21 mouse cellular contexts compared by ENCODE assay signal in genomic region chr1:166346906-166347305, GRCm38 (mm10). TPM values are rescaled to one million over a fixed set of nuclear protein-coding genes. Genes with fewer than 3 reads are reported as not detected.
DNase-seq lines count a peak whose midpoint lies in the region; ATAC-seq and TF ChIP-seq lines count a peak whose summit lies in the region.
"Had no signal": no experiment of that assay in that cellular context is flagged by ENCODE, and none has a peak within 500 bp of the region (broad histone marks: within the 10 kb centered on the region; RNA-seq: fewer than 3 reads in every experiment).

No protein-coding gene starts in this region.

- WGBS in hindbrain, postnatal 0 days: 56% methylated on average over 3 of the region's 3 CpGs
- 85% methylated on average over 3 of the region's 3 CpGs for whole genome bisulfite sequencing in hindbrain, embryonic 13.5 days

- no peaks in the 10 kb centered on the region for H3K27me3 ChIP-seq in hindbrain, postnatal 0 days (ENCODE audit: insufficient read depth, low read length)
- peaks cover 9% of the 10 kb centered on the region for H3K27me3 ChIP-seq in hindbrain, embryonic 13.5 days
- H3K27me3 ChIP-seq in C2C12 (ENCODE audit: control insufficient read depth, insufficient read depth, insufficient read length): no peaks in the 10 kb centered on the region
- H3K27me3 ChIP-seq: embryonic facial prominence, embryonic 13.5 days; embryonic facial prominence, embryonic 15.5 days; forebrain, embryonic 12.5 days had no signal

- ATAC-seq in hindbrain, postnatal 0 days: 0 out of 2 replicates have a peak, but pooled peaks have one; percentile 10
- no peak for ATAC-seq in hindbrain, embryonic 13.5 days (ENCODE audit: low FRiP score)
- ATAC-seq: forebrain, embryonic 14.5 days; forebrain, embryonic 16.5 days had no signal

- peak; percentile 76 to 82 for DNase-seq in cerebellum, postnatal 10 days
- DNase-seq in cerebellum, postnatal 36 days: no peak
- DNase-seq in hindbrain, postnatal 0 days (ENCODE audit: low spot score): peak; percentile 35
- DNase-seq: adrenal gland, adult 2 months; adrenal gland, postnatal 10 days; adrenal gland, postnatal 25 days; B cell, adult 2 months; cerebellum, adult 11 months; cerebellum, adult 2 months; cerebellum, adult 9-10 months; cerebellum, postnatal 25 days; embryo, embryonic 11 days had no signal

- no peak overlapping the region for H3ac ChIP-seq in C2C12 (ENCODE audit: control insufficient read depth, insufficient read length, low read depth)

- H3K4me2 ChIP-seq in hindbrain, postnatal 0 days (ENCODE audit: low read depth, low read length): no peak overlapping the region
- no peak overlapping the region for H3K4me2 ChIP-seq in hindbrain, embryonic 13.5 days
- H3K4me2 ChIP-seq: embryonic facial prominence, embryonic 13.5 days; embryonic facial prominence, embryonic 15.5 days; forebrain, embryonic 12.5 days had no signal

- TF ChIP-seq CTCF in hindbrain, postnatal 0 days (IDR thresholded peaks at IDR 0.05; ENCODE audit: low read depth): no peak
- TF ChIP-seq CTCF in C2C12 (IDR thresholded peaks at IDR 0.05; ENCODE audit: control insufficient read depth, insufficient read depth, insufficient read length): no peak

- no peak overlapping the region for H3K9ac ChIP-seq in hindbrain, postnatal 0 days (replicated peaks; ENCODE audit: low read length)
- H3K9ac ChIP-seq in hindbrain, embryonic 13.5 days: no peak overlapping the region
- H3K9ac ChIP-seq: embryonic facial prominence, embryonic 13.5 days; embryonic facial prominence, embryonic 15.5 days; forebrain, embryonic 12.5 days had no signal

- H3K9me3 ChIP-seq in hindbrain, postnatal 0 days (ENCODE audit: low read length): no peaks in the 10 kb centered on the region
- H3K9me3 ChIP-seq in hindbrain, embryonic 13.5 days: no peaks in the 10 kb centered on the region
- H3K9me3 ChIP-seq: embryonic facial prominence, embryonic 13.5 days; embryonic facial prominence, embryonic 15.5 days; forebrain, embryonic 10.5 days; forebrain, embryonic 12.5 days had no signal

- H3K27ac ChIP-seq in hindbrain, postnatal 0 days: no peak overlapping the region
- no peak overlapping the region for H3K27ac ChIP-seq in hindbrain, embryonic 13.5 days
- H3K27ac ChIP-seq: embryonic facial prominence, embryonic 13.5 days; embryonic facial prominence, embryonic 15.5 days; forebrain, embryonic 10.5 days; forebrain, embryonic 12.5 days had no signal

- H3K79me3 ChIP-seq in C2C12 (ENCODE audit: low read depth): no peaks in the 10 kb centered on the region

- no peaks in the 10 kb centered on the region for H3K36me3 ChIP-seq in hindbrain, postnatal 0 days (ENCODE audit: insufficient read depth, low read length)
- no peaks in the 10 kb centered on the region for H3K36me3 ChIP-seq in hindbrain, embryonic 13.5 days
- H3K36me3 ChIP-seq in C2C12 (ENCODE audit: control insufficient read depth, insufficient read depth): no peaks in the 10 kb centered on the region
- H3K36me3 ChIP-seq: embryonic facial prominence, embryonic 13.5 days; embryonic facial prominence, embryonic 15.5 days; forebrain, embryonic 10.5 days; forebrain, embryonic 12.5 days had no signal

- no peaks in the 10 kb centered on the region for H3K4me1 ChIP-seq in hindbrain, postnatal 0 days (ENCODE audit: insufficient read depth, low read length)
- H3K4me1 ChIP-seq in hindbrain, embryonic 13.5 days (replicated peaks): peaks cover 8% of the 10 kb centered on the region
- H3K4me1 ChIP-seq: embryonic facial prominence, embryonic 15.5 days had no signal

- no peaks in the 10 kb centered on the region for H3K79me2 ChIP-seq in C2C12 (ENCODE audit: control insufficient read depth, insufficient read depth)

- H3K4me3 ChIP-seq in hindbrain, postnatal 0 days (ENCODE audit: low read length): no peak overlapping the region
- no peak overlapping the region for H3K4me3 ChIP-seq in hindbrain, embryonic 13.5 days
- no peak overlapping the region for H3K4me3 ChIP-seq in C2C12 (ENCODE audit: insufficient read depth, poor library complexity, severe bottlenecking)
- H3K4me3 ChIP-seq: embryonic facial prominence, embryonic 13.5 days; embryonic facial prominence, embryonic 15.5 days; erythroblast, embryonic 14.5 days; forebrain, embryonic 10.5 days; forebrain, embryonic 12.5 days had no signal

TF ChIP-seq in C2C12, 6 proteins besides CTCF, POLR2A, EP300 and RAD21:
- no peak for TF ChIP-seq FOSL1 (IDR thresholded peaks at IDR 0.05; ENCODE audit: insufficient read depth, low read length, poor library complexity, severe bottlenecking)
- no peak for TF ChIP-seq MYOG (IDR thresholded peaks at IDR 0.05; ENCODE audit: control insufficient read depth, extremely low read depth, insufficient read length)
- peak; percentile 12 for TF ChIP-seq MYOD1 (IDR thresholded peaks at IDR 0.05; ENCODE audit: control insufficient read depth, insufficient read length, low read depth)
- TF ChIP-seq CEBPB (IDR thresholded peaks at IDR 0.05; ENCODE audit: low read depth): no peak

RNA-seq across cellular contexts. Expression of gene Tada1, which starts 32.0 kb away (rescaled TPM):
- 38.6 and 51.5 TPM in 2 replicates for total RNA-seq in hindbrain, postnatal 0 days (2014; rRNA removed)
- polyA plus RNA-seq in hindbrain, postnatal 0 days (2015; fragmentation: Nextera tagmentation; extraction: Ambion mirVana): 52.7 and 55.7 TPM in 2 replicates
- 73.8 and 77.0 TPM in 2 replicates for polyA plus RNA-seq in hindbrain, embryonic 13.5 days (2015; fragmentation: Nextera tagmentation; extraction: Ambion mirVana)
- polyA plus RNA-seq in C2C12 (2012; fragmentation: generic; extraction: Trizol): 18.5 TPM

Comparison
In these comparisons a context has a peak if more than half of its experiments do, and no peak if none do; other contexts are left out.
1. DNase-seq: peak in cerebellum, postnatal 10 days (2 of 2) and hindbrain, postnatal 0 days (single experiment); none in cerebellum, postnatal 36 days (0 of 2).